Mouse (Mus musculus): ENCODE measurements around the gene Dmbx1. TPM values are rescaled to one million over a fixed set of nuclear protein-coding genes. Genes with fewer than 3 reads are reported as not detected.

Dmbx1 gene
- 5.4 and 9.1 TPM in 2 replicates for polyA plus RNA-seq (2012; rRNA removed)

DNA sequence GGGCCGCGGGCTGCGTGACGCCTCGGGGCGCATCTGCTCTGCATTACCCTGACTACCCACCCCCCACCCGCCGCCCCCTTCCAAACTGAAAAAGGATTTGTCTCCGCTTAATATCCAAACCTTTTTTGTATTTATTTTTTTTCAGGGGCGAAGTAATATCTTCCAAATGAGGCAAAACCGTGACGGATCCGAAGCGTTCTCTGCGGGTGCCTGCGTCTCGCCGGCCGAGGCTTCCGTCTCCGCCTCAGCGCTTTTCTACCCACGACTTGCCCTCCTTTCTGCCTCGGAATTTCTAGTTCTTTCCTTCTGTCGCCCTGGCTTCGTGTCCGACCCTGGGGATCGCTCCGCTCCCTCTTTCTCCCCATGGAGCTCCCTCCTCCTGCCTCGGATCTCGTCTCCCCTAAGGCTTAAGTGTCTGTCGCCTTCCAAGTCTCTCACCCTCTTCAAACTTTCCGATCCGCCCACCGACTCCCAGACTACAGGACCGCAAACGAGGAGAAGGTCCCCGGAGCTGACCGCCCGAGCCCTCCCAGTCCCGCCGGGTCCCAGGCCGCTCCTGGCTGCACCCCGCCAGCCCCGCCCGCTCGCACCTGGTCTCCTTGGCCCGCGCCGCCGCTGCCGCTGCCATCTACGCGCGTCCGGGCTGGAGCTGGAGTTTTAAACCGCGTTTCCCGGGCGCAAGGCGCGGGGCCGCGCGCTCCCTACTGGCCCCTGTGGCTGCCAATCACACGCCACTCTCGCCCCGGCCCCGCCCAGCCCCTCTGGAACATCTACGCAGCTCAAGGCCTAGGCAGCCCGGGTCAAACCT, at the start of gene Dmbx1:
TSS of gene Dmbx1 (minus strand) at position 632 of the 808 bp plus-strand sequence.

DNA sequence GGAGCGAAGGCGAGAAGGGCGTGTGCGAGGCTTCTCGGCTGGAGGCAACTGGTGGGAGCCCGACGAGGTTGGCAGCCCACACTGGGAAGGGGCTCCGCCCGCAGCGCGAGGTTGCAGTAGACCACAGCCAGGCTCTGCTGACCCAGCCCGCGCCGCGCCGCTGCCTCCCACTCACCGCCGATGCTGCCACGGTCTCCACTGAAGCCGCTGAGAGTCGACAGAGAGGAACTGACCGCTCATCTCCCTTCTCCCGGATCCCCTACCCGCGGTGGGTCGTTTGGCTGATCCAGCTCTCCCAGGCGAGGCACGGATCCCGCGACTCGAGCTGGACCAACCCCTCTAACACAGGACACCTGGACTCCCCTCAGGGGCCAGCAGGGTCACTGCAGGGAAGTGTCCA, 49.2 kb downstream of the Dmbx1 start, which contains the start of gene 6430628N08Rik:
TSS of gene 6430628N08Rik (plus strand) at position 113 of the 400 bp plus-strand sequence.

DNA sequence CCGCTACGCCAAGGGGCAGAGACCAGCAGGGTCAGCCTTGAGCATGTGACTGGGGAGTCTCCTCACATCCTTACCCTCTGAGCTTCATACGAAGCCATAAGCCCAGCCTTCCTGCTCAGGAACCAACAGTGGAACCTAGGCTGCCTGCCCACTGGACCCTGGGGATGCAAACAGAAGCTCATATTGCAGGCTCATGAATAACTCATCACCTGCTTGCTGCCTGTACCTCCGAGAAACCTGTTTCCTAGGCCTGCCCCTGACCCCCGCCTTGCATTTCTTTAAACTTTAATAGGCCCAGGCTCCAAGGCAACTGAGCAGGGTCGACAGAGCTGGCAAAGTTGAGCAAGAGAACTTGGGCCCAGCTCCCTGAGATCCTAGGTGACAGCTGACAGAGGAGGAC, 55.7 kb downstream of the Dmbx1 start, which contains the start of gene Kncn:
TSS of gene Kncn (plus strand) at position 379 of the 400 bp plus-strand sequence.

Other genes with a start within 250 kb of the Dmbx1 start
- 17.9 and 24.6 TPM in 2 replicates for gene Efcab14, start 202.2 kb downstream of the Dmbx1 start, polyA plus RNA-seq (2012; rRNA removed)
- gene Tex38, start 158.9 kb downstream of the Dmbx1 start, polyA plus RNA-seq (2012; rRNA removed), result 0.42 and 1.2 TPM in 2 replicates
- 27.5 and 28.1 TPM in 2 replicates for gene Atpaf1, start 155.1 kb downstream of the Dmbx1 start, polyA plus RNA-seq (2012; rRNA removed)
- 6.5 and 8.0 TPM in 2 replicates for gene Mob3c, start 111.8 kb downstream of the Dmbx1 start, polyA plus RNA-seq (2012; rRNA removed)
- gene Mknk1, start 100.7 kb downstream of the Dmbx1 start, polyA plus RNA-seq (2012; rRNA removed), result 39.5 and 41.0 TPM in 2 replicates
- gene Kncn, start 55.5 kb downstream of the Dmbx1 start, polyA plus RNA-seq (2012; rRNA removed), result not detected in 2 replicates
- 0.04 and 0.23 TPM in 2 replicates for gene 6430628N08Rik, start 49.3 kb downstream of the Dmbx1 start, polyA plus RNA-seq (2012; rRNA removed)
- 2.7 TPM in 2 replicates for gene Faah, start 78.0 kb upstream of the Dmbx1 start, polyA plus RNA-seq (2012; rRNA removed)
- 9.7 and 13.1 TPM in 2 replicates for gene Nsun4, start 114.0 kb upstream of the Dmbx1 start, polyA plus RNA-seq (2012; rRNA removed)
- 542 and 729 TPM in 2 replicates for gene Uqcrh, start 135.1 kb upstream of the Dmbx1 start, polyA plus RNA-seq (2012; rRNA removed)
- gene Lrrc41, start 135.3 kb upstream of the Dmbx1 start, polyA plus RNA-seq (2012; rRNA removed), result 26.9 and 41.3 TPM in 2 replicates
- 34.7 and 37.0 TPM in 2 replicates for gene Rad54l, start 183.8 kb upstream of the Dmbx1 start, polyA plus RNA-seq (2012; rRNA removed)
- gene Pomgnt1, start 183.9 kb upstream of the Dmbx1 start, polyA plus RNA-seq (2012; rRNA removed), result 42.6 and 61.4 TPM in 2 replicates
- 0.97 and 1.1 TPM in 2 replicates for gene Lurap1, start 211.4 kb upstream of the Dmbx1 start, polyA plus RNA-seq (2012; rRNA removed)
- gene Tspan1, start 227.7 kb upstream of the Dmbx1 start, polyA plus RNA-seq (2012; rRNA removed), result 0.05 TPM in 1 of 2 replicates, not detected in the other
- not detected in 2 replicates for gene 1700042G07Rik, start 233.4 kb upstream of the Dmbx1 start, polyA plus RNA-seq (2012; rRNA removed)
- not detected in 2 replicates for gene Gm49337, start 233.5 kb upstream of the Dmbx1 start, polyA plus RNA-seq (2012; rRNA removed)

All from central nervous system, embryonic 11.5 days (tissue).